Mouse (Mus musculus) liver, adult 2 months (tissue): ENCODE data around the gene Coro6.

Source experiments
- CTCF ChIP-seq: fragments of 200-500 bp; IDR thresholded peaks from 2 replicates; pipeline ENCODE4 v1.5.1; 2011; ENCODE audit warnings: low read depth, low read length, control low read depth
- POLR2A ChIP-seq: fragments of 200-500 bp; IDR thresholded peaks from 2 replicates; pipeline ENCODE4 v1.6.1; 2011; ENCODE audit warnings: low read length, control low read depth; ENCODE audit not compliant: insufficient read depth; ENCODE audit errors: extremely low read depth

DNA sequence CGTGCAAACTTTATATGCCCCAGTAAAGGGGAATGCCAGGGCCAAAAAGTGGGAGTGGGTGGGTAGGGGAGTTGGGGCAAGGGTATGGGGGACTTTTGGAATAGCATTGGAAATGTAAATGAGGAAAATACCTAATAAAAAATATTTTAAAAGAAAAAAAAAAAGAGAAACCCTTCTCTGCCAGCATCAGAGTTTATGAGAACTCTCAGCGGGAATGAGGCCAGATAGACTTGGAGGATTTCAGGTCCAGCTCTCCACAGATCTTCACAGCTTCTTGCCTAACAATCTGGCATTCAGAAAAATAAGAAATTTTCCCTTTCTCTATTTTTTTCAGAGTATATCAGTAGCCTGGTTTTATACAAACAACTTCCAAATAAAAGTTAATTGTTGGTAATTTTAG lies 25.2 kb upstream of the Coro6 start:
- TF ChIP-seq POLR2A: no peak
- no peak for TF ChIP-seq CTCF
